8 mouse cellular contexts compared by ENCODE assay signal in the genomic region with DNA sequence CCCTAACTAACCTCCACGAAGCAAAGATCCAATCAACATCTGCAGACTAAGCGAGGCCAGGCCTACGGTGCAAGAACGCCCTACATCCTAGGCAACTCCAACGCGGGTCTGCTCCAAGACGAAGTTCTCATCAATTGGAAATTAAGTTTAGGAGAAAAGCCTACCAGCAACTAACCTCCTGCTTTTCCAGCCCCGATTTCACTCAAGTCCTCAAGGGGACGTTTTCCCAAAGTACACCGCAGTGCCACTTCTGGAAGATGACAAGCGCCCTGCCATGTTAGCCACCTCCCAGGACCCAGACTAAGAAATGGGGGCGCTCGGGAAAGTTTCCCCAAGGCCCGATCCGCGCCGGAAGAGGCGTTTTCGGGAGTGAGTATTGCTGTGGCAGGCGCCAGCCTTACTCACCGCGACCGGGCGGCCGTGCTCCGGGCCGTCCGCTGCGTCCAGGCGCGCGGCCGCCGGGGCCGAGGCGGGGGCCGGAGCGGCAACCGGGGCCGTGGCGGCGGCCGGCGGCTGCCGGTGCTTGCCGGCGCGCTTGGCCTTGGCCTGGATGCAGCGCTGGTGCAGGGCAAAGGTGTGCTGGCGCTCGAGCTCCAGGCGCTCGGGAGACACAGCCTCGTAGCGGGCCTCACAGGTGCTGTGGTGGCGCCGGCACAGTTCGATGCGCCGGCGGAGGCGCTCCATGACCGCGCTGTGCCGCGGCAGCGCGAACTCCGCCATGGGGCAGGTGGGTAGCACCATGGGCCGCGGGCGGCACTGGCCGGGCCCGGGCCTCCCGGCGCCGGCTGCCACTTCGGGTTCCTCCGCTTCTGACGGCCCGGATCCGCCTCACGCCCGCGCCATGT. TPM values are rescaled to one million over a fixed set of nuclear protein-coding genes. Genes with fewer than 3 reads are reported as not detected.
DNase-seq lines count a peak whose midpoint lies in the region; ATAC-seq and TF ChIP-seq lines count a peak whose summit lies in the region.

No protein-coding gene starts in this region.

- peak overlapping the region; percentile 99 for H3K9ac ChIP-seq in intestine, embryonic 16.5 days (ENCODE audit: low read depth, low read length)
- peak overlapping the region; percentile 100 for H3K9ac ChIP-seq in limb, embryonic 14.5 days (ENCODE audit: low read depth, low read length, severe bottlenecking)
- peak overlapping the region; percentile 99 for H3K9ac ChIP-seq in midbrain, embryonic 13.5 days (replicated peaks)
- H3K9ac ChIP-seq in stomach, embryonic 16.5 days (ENCODE audit: low read length): peak overlapping the region; percentile 99

- peak overlapping the region; percentile 86 for H3K4me2 ChIP-seq in intestine, embryonic 16.5 days (ENCODE audit: low read depth, low read length)
- peak overlapping the region; percentile 75 for H3K4me2 ChIP-seq in limb, embryonic 14.5 days (replicated peaks; ENCODE audit: low read depth, low read length, severe bottlenecking)
- peak overlapping the region; percentile 88 for H3K4me2 ChIP-seq in midbrain, embryonic 13.5 days (replicated peaks)
- H3K4me2 ChIP-seq in stomach, embryonic 16.5 days (ENCODE audit: low read depth, low read length): peak overlapping the region; percentile 68

- peak overlapping the region; percentile 98 for H3K27ac ChIP-seq in intestine, embryonic 16.5 days (ENCODE audit: low read length)
- peak overlapping the region; percentile 98 for H3K27ac ChIP-seq in limb, embryonic 14.5 days (replicated peaks; ENCODE audit: low read depth, low read length)
- peak overlapping the region; percentile 99 for H3K27ac ChIP-seq in midbrain, embryonic 13.5 days
- peak overlapping the region; percentile 97 for H3K27ac ChIP-seq in stomach, embryonic 16.5 days (ENCODE audit: low read length)

- H3K4me3 ChIP-seq in intestine, embryonic 16.5 days (ENCODE audit: low read length): peak overlapping the region; percentile 96
- H3K4me3 ChIP-seq in limb, embryonic 14.5 days (replicated peaks; ENCODE audit: low read length): peak overlapping the region; percentile 96
- peak overlapping the region; percentile 99 for H3K4me3 ChIP-seq in midbrain, embryonic 13.5 days (replicated peaks)
- H3K4me3 ChIP-seq in stomach, embryonic 16.5 days (replicated peaks; ENCODE audit: low read length): peak overlapping the region; percentile 97

- TF ChIP-seq POLR2A in limb, embryonic 14.5 days (IDR thresholded peaks at IDR 0.05; ENCODE audit: borderline replicate concordance, extremely low read depth, insufficient read depth, insufficient read length): no peak

- no peaks in the 10 kb centered on the region for H3K9me3 ChIP-seq in intestine, embryonic 16.5 days (ENCODE audit: control insufficient read depth, low read length)
- H3K9me3 ChIP-seq in limb, embryonic 14.5 days (ENCODE audit: control insufficient read depth, low read length): no peaks in the 10 kb centered on the region
- H3K9me3 ChIP-seq in midbrain, embryonic 13.5 days: no peaks in the 10 kb centered on the region
- H3K9me3 ChIP-seq in stomach, embryonic 16.5 days (replicated peaks; ENCODE audit: control insufficient read depth, low read length): no peaks in the 10 kb centered on the region

- peak; percentile 83 for ATAC-seq in intestine, embryonic 16.5 days
- ATAC-seq in limb, embryonic 14.5 days (ENCODE audit: low FRiP score, low read depth): peak; percentile 64
- peak; percentile 90 for ATAC-seq in midbrain, embryonic 13.5 days
- ATAC-seq in stomach, embryonic 16.5 days (ENCODE audit: insufficient read depth, low FRiP score): peak; percentile 70

- no peaks in the 10 kb centered on the region for H3K27me3 ChIP-seq in intestine, embryonic 16.5 days (replicated peaks; ENCODE audit: control insufficient read depth, insufficient read depth, low read length)
- no peaks in the 10 kb centered on the region for H3K27me3 ChIP-seq in limb, embryonic 14.5 days (ENCODE audit: control insufficient read depth, insufficient read depth, low read length)
- H3K27me3 ChIP-seq in midbrain, embryonic 13.5 days: no peaks in the 10 kb centered on the region
- no peaks in the 10 kb centered on the region for H3K27me3 ChIP-seq in stomach, embryonic 16.5 days (ENCODE audit: control insufficient read depth, insufficient read depth, low read length)

- WGBS in intestine, embryonic 16.5 days: under 1% methylated on average over 71 of the region's 85 CpGs
- WGBS in limb, embryonic 14.5 days: 0% methylated on average over 51 of the region's 85 CpGs
- WGBS in midbrain, embryonic 13.5 days: under 1% methylated on average over 77 of the region's 85 CpGs
- WGBS in stomach, embryonic 16.5 days: under 1% methylated on average over 85 of the region's 85 CpGs

- DNase-seq in right cerebral cortex, adult 18-20 months: peak; percentile 45
- DNase-seq in right cerebral cortex, postnatal 25 days: no peak
- peak; percentile 52 for DNase-seq in c-Kit-positive CD71-positive TER-119-positive erythroid progenitor cells, embryonic 14.5 days (ENCODE audit: low spot score)
- DNase-seq in gastrocnemius, postnatal 4 days (ENCODE audit: low spot score in 2 of 2): peak; percentile 28 to 58
- DNase-seq in limb, embryonic 14.5 days (ENCODE audit: low spot score): peak; percentile 54

- H3K36me3 ChIP-seq in intestine, embryonic 16.5 days (ENCODE audit: control insufficient read depth, insufficient read depth, low read length): peaks cover 6% of the 10 kb centered on the region
- H3K36me3 ChIP-seq in limb, embryonic 14.5 days (ENCODE audit: control insufficient read depth, insufficient read depth, low read length): peaks cover 46% of the 10 kb centered on the region
- H3K36me3 ChIP-seq in midbrain, embryonic 13.5 days: peaks cover 23% of the 10 kb centered on the region
- peaks cover 4% of the 10 kb centered on the region; the same call in 1 of the 2 replicates for H3K36me3 ChIP-seq in stomach, embryonic 16.5 days (ENCODE audit: control insufficient read depth, insufficient read depth, low read length)

- H3K4me1 ChIP-seq in intestine, embryonic 16.5 days (ENCODE audit: control insufficient read depth, insufficient read depth, low read length): peaks cover 11% of the 10 kb centered on the region
- H3K4me1 ChIP-seq in limb, embryonic 14.5 days (ENCODE audit: control insufficient read depth, insufficient read depth, low read length): peaks cover 10% of the 10 kb centered on the region; the same call in 1 of the 2 replicates
- H3K4me1 ChIP-seq in midbrain, embryonic 13.5 days (replicated peaks): peaks cover 34% of the 10 kb centered on the region
- peaks cover 11% of the 10 kb centered on the region for H3K4me1 ChIP-seq in stomach, embryonic 16.5 days (ENCODE audit: control insufficient read depth, insufficient read depth, low read length)

RNA-seq across cellular contexts. Expression of a gene that starts 0.6 kb away (rescaled TPM):
- total RNA-seq in gastrocnemius, postnatal 4 days (2021): 10 to 100 TPM; 17.9 to 19.0 TPM
- polyA plus RNA-seq in intestine, embryonic 16.5 days (2015; fragmentation: Nextera tagmentation; extraction: Ambion mirVana): 2.9 and 3.0 TPM in 2 replicates
- 25.2 and 30.9 TPM in 2 replicates for polyA plus RNA-seq in limb, embryonic 14.5 days (2012; rRNA removed)
- 13.7 and 15.3 TPM in 2 replicates for polyA plus RNA-seq in limb, embryonic 14.5 days (2014; fragmentation: Nextera tagmentation; extraction: Ambion mirVana)
- 4.6 and 4.7 TPM in 2 replicates for polyA plus RNA-seq in midbrain, embryonic 13.5 days (2015; fragmentation: Nextera tagmentation; extraction: Ambion mirVana)
- 4.1 and 4.7 TPM in 2 replicates for polyA plus RNA-seq in stomach, embryonic 16.5 days (2015; fragmentation: Nextera tagmentation; extraction: Ambion mirVana)

RNA-seq across cellular contexts. Expression of a gene that starts 33.9 kb away (rescaled TPM):
- 100 to 1,000 TPM; 216 to 225 TPM for total RNA-seq in gastrocnemius, postnatal 4 days (2021)
- polyA plus RNA-seq in intestine, embryonic 16.5 days (2015; fragmentation: Nextera tagmentation; extraction: Ambion mirVana): 347 and 362 TPM in 2 replicates
- 150 and 208 TPM in 2 replicates for polyA plus RNA-seq in limb, embryonic 14.5 days (2012; rRNA removed)
- polyA plus RNA-seq in limb, embryonic 14.5 days (2014; fragmentation: Nextera tagmentation; extraction: Ambion mirVana): 232 and 244 TPM in 2 replicates
- 262 TPM in 2 replicates for polyA plus RNA-seq in midbrain, embryonic 13.5 days (2015; fragmentation: Nextera tagmentation; extraction: Ambion mirVana)
- 341 and 342 TPM in 2 replicates for polyA plus RNA-seq in stomach, embryonic 16.5 days (2015; fragmentation: Nextera tagmentation; extraction: Ambion mirVana)

RNA-seq across cellular contexts. Expression of a gene that starts 53.1 kb away (rescaled TPM):
- 1 to 10 TPM; 5.7 to 7.3 TPM for total RNA-seq in gastrocnemius, postnatal 4 days (2021)
- 4.3 and 5.1 TPM in 2 replicates for polyA plus RNA-seq in intestine, embryonic 16.5 days (2015; fragmentation: Nextera tagmentation; extraction: Ambion mirVana)
- 4.0 and 7.1 TPM in 2 replicates for polyA plus RNA-seq in limb, embryonic 14.5 days (2012; rRNA removed)
- polyA plus RNA-seq in limb, embryonic 14.5 days (2014; fragmentation: Nextera tagmentation; extraction: Ambion mirVana): 2.5 and 3.9 TPM in 2 replicates
- 0.89 and 1.2 TPM in 2 replicates for polyA plus RNA-seq in midbrain, embryonic 13.5 days (2015; fragmentation: Nextera tagmentation; extraction: Ambion mirVana)
- 3.5 and 5.9 TPM in 2 replicates for polyA plus RNA-seq in stomach, embryonic 16.5 days (2015; fragmentation: Nextera tagmentation; extraction: Ambion mirVana)
